Mouse (Mus musculus): Measurements from ENCODE around the gene Rad17.

DNA sequence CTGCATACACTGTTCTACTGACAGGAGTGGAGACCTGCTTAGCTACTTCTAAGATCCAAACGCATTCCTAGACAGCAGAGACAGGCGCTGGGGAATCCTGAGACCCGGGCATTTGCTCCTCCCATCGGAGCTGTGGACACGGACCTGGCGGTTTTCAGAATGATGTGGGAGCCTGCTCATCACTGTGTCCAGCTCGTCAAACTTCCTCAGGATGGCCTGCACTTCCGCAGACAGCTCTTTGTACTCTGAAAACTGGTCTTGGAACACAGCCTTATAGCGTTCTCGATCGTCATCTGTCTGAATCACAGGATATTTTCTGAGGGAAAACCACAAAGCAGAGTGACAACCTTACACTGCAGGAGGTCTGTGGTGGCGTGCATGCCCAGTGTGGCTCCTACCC is 50.5 kb downstream of the Rad17 start:
- TF ChIP-seq ZC3H11A (IDR thresholded peaks at IDR 0.05; ENCODE audit: borderline replicate concordance, low read depth, low read length) (no peak), HCFC1 (IDR thresholded peaks at IDR 0.05; ENCODE audit: borderline replicate concordance, insufficient read depth, low read length) (no peak)

Measured in ES-E14 (cell line).